Mouse (Mus musculus) megakaryocyte, embryonic 14.5 days (primary cell): Measurements from ENCODE around the gene Jsrp1.

Source experiments
- FLI1 ChIP-seq: IDR thresholded peaks from 2 replicates; pipeline ENCODE4 v1.6.1; 2012; ENCODE audit warnings: low read length, inconsistent platforms, mixed read lengths
- GATA1 ChIP-seq: IDR thresholded peaks from 3 replicates; pipeline ENCODE4 v1.6.1; 2012; ENCODE audit warnings: mixed read lengths, low read length, inconsistent platforms, borderline replicate concordance

- no peak for TF ChIP-seq GATA1
- no peak for TF ChIP-seq FLI1
Measured at GRCm38 (mm10) chr10:80765746-80766145, 47.6 kb downstream of the Jsrp1 start.
